Comparison of ENCODE assay signal across 15 mouse cellular contexts in the genomic region with DNA sequence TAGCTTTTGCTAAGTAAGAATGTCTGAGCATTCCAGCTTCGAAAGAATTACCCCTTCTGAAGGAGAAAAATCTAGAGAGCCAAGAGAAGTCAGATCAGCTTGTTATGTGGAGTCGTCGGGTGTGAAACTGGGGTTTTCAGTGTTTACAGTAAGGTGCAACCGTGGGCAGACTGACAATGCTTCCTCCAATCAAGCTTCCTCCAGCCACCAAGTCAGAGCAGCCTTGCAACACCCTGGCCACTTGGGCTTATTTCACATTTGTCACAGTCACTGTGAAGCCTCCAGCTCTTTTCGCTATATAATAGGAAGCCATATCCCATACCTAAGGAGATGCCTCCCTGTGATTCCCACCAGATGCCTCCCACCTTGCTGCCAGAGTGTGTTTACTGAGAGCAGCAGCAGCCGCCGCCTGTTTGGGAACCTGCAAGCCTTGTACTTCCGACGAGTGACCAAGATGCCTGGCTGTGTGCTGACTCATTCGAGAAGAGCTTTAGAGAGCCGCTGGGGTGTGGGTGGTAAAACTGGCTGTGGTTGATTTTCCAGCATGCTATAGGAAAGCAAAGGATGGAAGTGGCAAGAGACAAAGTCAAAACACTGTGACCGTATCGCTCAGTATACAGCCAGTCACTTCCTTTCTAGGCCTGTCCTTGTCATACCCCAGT. TPM values are rescaled to one million over a fixed set of nuclear protein-coding genes. Genes with fewer than 3 reads are reported as not detected.
DNase-seq lines count a peak whose midpoint lies in the region.
"Had no signal": no experiment of that assay in that cellular context is flagged by ENCODE, and none has a peak within 500 bp of the region (broad histone marks: within the 10 kb centered on the region; RNA-seq: fewer than 3 reads in every experiment).

No protein-coding gene starts in this region.

- DNase-seq in spleen, postnatal 36 days (ENCODE audit: low spot score in 2 of 2) = peak; percentile 20 to 25
- DNase-seq in spleen, postnatal 4 days (ENCODE audit: low spot score in 2 of 2) = no peak
- DNase-seq in NIH3T3 (ENCODE audit: low read depth) = peak; percentile 15
- peak; percentile 28 to 48 for DNase-seq in left cerebral cortex, postnatal 14 days (ENCODE audit: low spot score in 2 of 2)
- peak; percentile 62 to 65 for DNase-seq in right cerebral cortex, postnatal 36 days (ENCODE audit: low spot score in 2 of 2)
- no peak for DNase-seq in urinary bladder, adult 2 months (ENCODE audit: low spot score)
- DNase-seq in gastrocnemius, postnatal 4 days (ENCODE audit: low spot score in 2 of 2) = no peak
- DNase-seq: gastrocnemius, postnatal 25 days had no signal

- intact Hi-C loops in left cerebral cortex, postnatal 14 days (cut with DNase I) = no loop called here

RNA-seq across cellular contexts. Expression of a gene that starts 29.6 kb away (rescaled TPM):
- total RNA-seq in left cerebral cortex, postnatal 14 days (2021) = not detected
- polyA plus RNA-seq in urinary bladder, adult 2 months (2012; rRNA removed) = 0.25 and 0.60 TPM in 2 replicates
- total RNA-seq in gastrocnemius, postnatal 4 days (2021) = not detected
- total RNA-seq: gastrocnemius, postnatal 25 days had no signal
- polyA plus RNA-seq: cortical plate, adult 2 months; hindbrain, embryonic 10.5 days; kidney, postnatal 0 days; limb, embryonic 13.5 days; lung, embryonic 16.5 days; midbrain, embryonic 15.5 days; stomach, embryonic 14.5 days had no signal

Comparison
In these comparisons a context has a peak if more than half of its experiments do, and no peak if none do; other contexts are left out.
1. DNase-seq: peak in spleen, postnatal 36 days (2 of 2), NIH3T3 (single experiment), left cerebral cortex, postnatal 14 days (2 of 2) and right cerebral cortex, postnatal 36 days (2 of 2); none in spleen, postnatal 4 days (0 of 2), urinary bladder, adult 2 months (single experiment) and gastrocnemius, postnatal 4 days (0 of 2).